Mouse (Mus musculus): Measurements from ENCODE around the gene Rtn3. TPM values are rescaled to one million over a fixed set of nuclear protein-coding genes. Genes with fewer than 3 reads are reported as not detected.

Gene Rtn3
- 383 and 409 TPM in 2 replicates for polyA plus RNA-seq (2016; fragmentation: Nextera tagmentation; extraction: Ambion mirVana)

DNA sequence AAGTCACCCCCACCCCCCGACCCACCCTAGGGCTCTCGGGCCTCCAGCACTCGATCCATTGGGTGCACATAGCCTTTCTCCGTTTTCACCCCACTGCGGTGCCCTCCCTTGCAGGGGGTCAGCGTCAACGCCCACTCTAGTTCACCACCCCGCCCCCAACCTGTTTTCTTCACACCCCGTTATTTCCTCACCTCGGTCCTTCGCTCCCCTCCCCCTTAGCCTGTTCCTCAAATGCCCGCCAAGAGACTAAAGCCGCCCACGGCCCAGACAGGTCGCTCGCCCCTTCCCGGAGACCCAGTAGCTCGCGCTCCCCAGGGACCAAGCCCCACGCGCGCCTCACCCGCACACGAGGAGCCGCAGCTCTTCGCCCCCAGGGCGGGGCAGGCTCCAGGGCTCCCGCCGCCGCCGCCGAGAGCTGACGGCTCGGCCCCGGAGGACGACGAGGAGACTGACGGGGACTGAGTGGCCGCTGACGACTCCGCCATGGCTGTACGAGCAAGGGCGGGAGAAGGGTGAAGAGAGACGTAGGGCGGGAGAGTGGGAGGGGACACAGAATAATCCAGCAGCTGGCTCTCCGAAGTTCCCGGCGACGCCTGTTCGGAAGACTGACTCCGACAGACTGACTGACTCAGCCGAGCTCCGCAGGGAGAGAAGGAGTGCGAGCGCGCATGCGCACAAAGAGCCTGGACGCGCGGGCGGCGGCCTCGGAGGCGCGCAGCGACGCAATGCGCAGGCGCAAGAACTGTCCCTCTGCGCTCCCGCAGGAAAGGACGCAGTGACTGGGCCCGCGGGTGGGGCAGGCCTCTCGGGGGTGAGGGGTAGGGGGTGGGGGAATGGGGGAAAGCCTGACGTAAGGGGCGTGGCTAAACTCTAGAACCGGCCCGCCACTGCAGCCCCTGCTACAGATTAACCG, at the start of gene Rtn3:
Gene Rtn3 (minus strand): TSS at position 683 of the 913 bp plus-strand sequence.
- H3K27me3 ChIP-seq: no peaks in the 10 kb centered on the region
- peaks cover 33% of the 10 kb centered on the region for H3K4me1 ChIP-seq
- H3K9ac ChIP-seq: peak within 1 kb of the TSS; percentile 99
- H3K9me3 ChIP-seq: no peaks in the 10 kb centered on the region
- WGBS: under 1% methylated on average over 80 of the region's 80 CpGs
- H3K4me2 ChIP-seq: peak within 1 kb of the TSS; percentile 64
- H3K27ac ChIP-seq: peak within 1 kb of the TSS; percentile 100
- peak within 1 kb of the TSS; percentile 94 for H3K4me3 ChIP-seq (replicated peaks)
- no peaks in the 10 kb centered on the region; the same call in 1 of the 2 replicates for H3K36me3 ChIP-seq (replicated peaks)
- ATAC-seq (ENCODE audit: low FRiP score): peak; percentile 93

DNA sequence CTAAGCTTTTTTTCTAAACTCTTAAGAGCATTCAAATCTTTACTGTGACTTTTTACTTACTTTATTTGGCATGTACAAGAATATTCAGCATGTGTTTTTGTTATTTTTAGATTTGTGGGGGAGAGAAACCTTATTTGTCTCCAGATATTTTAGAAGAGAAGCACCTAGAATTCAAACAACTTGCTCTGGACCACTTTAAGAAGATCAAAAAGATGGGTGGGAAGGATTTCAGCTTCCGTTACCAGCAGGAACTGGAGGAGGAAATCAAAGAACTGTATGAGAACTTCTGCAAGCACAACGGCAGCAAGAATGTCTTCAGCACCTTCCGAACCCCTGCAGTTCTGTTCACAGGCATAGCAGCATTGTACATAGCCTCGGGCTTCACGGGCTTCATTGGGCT, 48.8 kb upstream of the Rtn3 start:
- no peak overlapping the region for H3K4me2 ChIP-seq
- no peaks in the 10 kb centered on the region for H3K9me3 ChIP-seq
- no peak for ATAC-seq (ENCODE audit: low FRiP score)
- 90% methylated on average over 5 of the region's 5 CpGs for WGBS
- peaks cover 23% of the 10 kb centered on the region for H3K36me3 ChIP-seq (replicated peaks)
- H3K4me3 ChIP-seq (replicated peaks): no peak overlapping the region
- no peaks in the 10 kb centered on the region for H3K27me3 ChIP-seq
- no peak overlapping the region for H3K27ac ChIP-seq
- no peaks in the 10 kb centered on the region for H3K4me1 ChIP-seq
- H3K9ac ChIP-seq: no peak overlapping the region

DNA sequence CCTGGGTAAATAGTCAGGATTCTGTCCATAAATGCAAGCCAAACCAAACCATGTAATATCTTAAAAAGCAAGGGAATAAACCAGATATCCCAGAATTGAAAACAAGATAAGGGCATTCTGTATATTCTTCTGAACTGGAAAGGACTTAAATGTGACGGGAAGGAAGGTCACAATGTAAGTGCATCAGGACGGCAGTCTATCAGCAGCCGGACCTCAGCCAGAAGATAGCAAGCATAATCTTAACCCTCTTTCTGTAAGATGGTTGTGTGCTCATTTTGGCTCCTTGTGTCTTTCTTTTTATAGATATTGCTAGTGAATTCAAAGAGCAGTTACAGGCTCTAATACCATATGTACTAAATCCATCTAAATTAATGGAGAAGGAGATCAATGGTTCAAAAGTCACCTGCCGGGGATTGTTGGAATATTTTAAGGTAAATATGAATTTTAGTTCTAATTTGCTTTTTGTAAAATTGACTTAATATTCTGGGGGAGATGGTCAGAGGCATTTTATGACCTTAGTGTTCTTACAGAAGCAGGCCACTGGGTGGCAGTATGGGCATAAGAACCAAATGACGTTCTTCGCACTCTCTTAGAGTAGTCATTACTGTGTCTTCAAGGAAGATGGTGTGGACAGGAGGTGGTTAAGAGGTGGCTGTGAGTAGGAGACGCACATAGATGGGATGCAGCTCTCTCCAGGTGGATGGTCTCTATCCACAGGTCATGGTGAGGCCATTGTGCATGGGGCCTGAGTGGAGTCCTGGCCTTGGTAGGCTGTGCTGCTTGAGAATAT, 45.8 kb upstream of the Rtn3 start:
- 57% methylated on average over 7 of the region's 7 CpGs for WGBS
- H3K36me3 ChIP-seq (replicated peaks): peaks cover 23% of the 10 kb centered on the region
- H3K9me3 ChIP-seq: no peaks in the 10 kb centered on the region
- H3K27me3 ChIP-seq: no peaks in the 10 kb centered on the region
- no peaks in the 10 kb centered on the region for H3K4me1 ChIP-seq
- ATAC-seq (ENCODE audit: low FRiP score): peak; percentile 61; the same call in 1 of the 2 replicates
- no peak overlapping the region for H3K4me2 ChIP-seq
- H3K9ac ChIP-seq: no peak overlapping the region
- H3K4me3 ChIP-seq (replicated peaks): no peak overlapping the region
- no peak overlapping the region for H3K27ac ChIP-seq

DNA sequence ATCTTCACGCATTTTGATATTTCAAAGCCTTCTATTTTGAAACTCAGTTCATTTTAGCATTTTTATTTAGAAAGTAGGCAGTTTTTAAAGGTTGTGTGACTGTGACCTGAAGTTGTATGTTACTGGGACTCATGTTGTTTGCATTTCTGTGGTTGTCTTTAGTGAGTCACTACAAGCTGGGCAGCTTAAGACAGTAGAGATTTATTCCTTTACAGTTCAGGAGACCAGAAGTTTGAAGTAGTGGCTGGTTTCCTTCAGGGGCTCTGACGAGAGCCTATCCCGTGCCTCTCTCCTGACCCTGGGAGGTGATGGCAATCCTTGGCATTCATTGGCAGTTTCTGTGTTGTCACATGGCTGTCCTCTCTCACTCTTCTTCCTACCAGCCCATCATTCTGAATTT, 41.8 kb upstream of the Rtn3 start:
- Histone ChIP-seq H3K36me3 (replicated peaks) (peaks cover 35% of the 10 kb centered on the region), H3K9me3 (0 out of 2 replicates have a peak, but pooled peaks cover 4% of the 10 kb centered on the region)
- WGBS: 76% methylated on average over 3 of the region's 3 CpGs

DNA sequence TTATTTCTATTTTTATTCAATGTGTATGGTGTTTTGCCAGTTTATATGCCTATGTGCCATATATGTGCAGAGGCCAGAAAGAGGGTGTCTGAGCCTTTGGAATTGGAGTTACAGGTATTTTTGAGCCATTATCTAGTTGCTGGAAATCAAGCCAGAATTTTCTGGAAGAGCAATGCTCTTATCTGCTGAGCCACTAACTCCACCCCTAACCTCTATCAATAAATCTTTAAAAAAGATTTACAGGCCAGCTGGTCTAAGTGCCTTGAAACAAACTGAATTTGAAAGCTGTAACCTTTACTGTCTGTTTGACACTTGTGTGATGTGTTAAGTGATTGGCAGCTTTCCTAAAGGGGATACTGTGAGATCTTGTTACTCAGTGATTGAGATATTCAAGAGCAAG, 40.7 kb upstream of the Rtn3 start:
- ATAC-seq (ENCODE audit: low FRiP score): no peak
- Histone ChIP-seq H3K9me3 (0 out of 2 replicates have a peak, but pooled peaks cover 4% of the 10 kb centered on the region), H3K4me3 (replicated peaks) (no peak overlapping the region), H3K27ac (no peak overlapping the region), H3K9ac (no peak overlapping the region), H3K4me1 (no peaks in the 10 kb centered on the region), H3K36me3 (replicated peaks) (peaks cover 42% of the 10 kb centered on the region), H3K4me2 (no peak overlapping the region), H3K27me3 (no peaks in the 10 kb centered on the region)

More for the DNA sequence above, 41.8 kb upstream of the Rtn3 start:
- H3K9ac ChIP-seq: no peak overlapping the region
- H3K27me3 ChIP-seq: no peaks in the 10 kb centered on the region
- H3K27ac ChIP-seq: no peak overlapping the region
- no peak for ATAC-seq (ENCODE audit: low FRiP score)
- H3K4me1 ChIP-seq: no peaks in the 10 kb centered on the region
- H3K4me3 ChIP-seq (replicated peaks): no peak overlapping the region
- no peak overlapping the region for H3K4me2 ChIP-seq

DNA sequence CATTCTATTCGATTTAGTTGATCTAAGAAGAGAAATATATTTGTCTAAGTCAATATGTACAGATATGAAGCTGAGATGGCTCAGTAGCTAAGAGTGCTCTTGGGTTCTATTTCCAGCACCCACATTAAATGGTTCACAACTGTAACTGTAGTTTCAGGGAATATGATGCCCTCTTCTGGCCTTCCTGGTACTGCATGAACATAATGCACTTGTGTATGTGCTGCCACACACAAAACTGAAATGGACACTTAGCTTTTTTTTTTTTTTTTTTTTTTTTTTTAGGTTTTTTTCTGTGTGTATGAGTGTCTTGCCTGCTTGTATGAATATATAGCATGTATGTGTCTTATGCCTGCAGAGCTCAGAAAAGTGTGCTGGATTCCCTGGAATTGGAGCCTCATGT, 40.2 kb upstream of the Rtn3 start:
- WGBS: 100% methylated on average over 1 of the region's 1 CpGs

DNA sequence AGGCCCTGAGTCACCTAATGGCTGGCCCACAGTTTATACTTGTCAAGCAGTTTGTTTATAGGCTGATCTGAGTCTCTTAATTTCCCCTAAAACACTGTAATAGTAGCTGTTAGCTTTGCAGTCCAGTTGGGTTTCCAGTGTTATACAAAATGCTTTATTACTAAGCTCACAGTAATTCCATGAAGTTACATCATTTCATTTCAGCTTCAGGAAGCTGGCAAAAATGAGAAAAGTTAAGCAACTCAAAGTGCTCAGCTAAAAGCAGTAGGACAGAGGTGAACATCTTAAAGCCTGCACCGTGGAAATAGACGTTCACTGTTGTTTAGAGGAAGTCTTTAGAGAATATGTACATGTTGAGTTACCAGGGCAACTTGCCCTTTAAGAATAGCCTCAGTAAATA, 39.8 kb upstream of the Rtn3 start:
- no peak overlapping the region for H3K4me2 ChIP-seq
- no peaks in the 10 kb centered on the region for H3K4me1 ChIP-seq
- H3K9me3 ChIP-seq: 0 out of 2 replicates have a peak, but pooled peaks cover 4% of the 10 kb centered on the region
- H3K9ac ChIP-seq: no peak overlapping the region
- 92% methylated on average over 2 of the region's 2 CpGs for WGBS
- no peak overlapping the region for H3K27ac ChIP-seq
- ATAC-seq (ENCODE audit: low FRiP score): no peak
- H3K4me3 ChIP-seq (replicated peaks): no peak overlapping the region
- peaks cover 46% of the 10 kb centered on the region for H3K36me3 ChIP-seq (replicated peaks)
- no peaks in the 10 kb centered on the region for H3K27me3 ChIP-seq

More for the DNA sequence above, 40.2 kb upstream of the Rtn3 start:
- H3K36me3 ChIP-seq (replicated peaks): peaks cover 46% of the 10 kb centered on the region
- no peak overlapping the region for H3K27ac ChIP-seq
- H3K4me3 ChIP-seq (replicated peaks): no peak overlapping the region
- H3K4me2 ChIP-seq: no peak overlapping the region
- H3K9ac ChIP-seq: no peak overlapping the region
- H3K27me3 ChIP-seq: no peaks in the 10 kb centered on the region
- 0 out of 2 replicates have a peak, but pooled peaks cover 4% of the 10 kb centered on the region for H3K9me3 ChIP-seq
- no peaks in the 10 kb centered on the region for H3K4me1 ChIP-seq
- no peak for ATAC-seq (ENCODE audit: low FRiP score)

DNA sequence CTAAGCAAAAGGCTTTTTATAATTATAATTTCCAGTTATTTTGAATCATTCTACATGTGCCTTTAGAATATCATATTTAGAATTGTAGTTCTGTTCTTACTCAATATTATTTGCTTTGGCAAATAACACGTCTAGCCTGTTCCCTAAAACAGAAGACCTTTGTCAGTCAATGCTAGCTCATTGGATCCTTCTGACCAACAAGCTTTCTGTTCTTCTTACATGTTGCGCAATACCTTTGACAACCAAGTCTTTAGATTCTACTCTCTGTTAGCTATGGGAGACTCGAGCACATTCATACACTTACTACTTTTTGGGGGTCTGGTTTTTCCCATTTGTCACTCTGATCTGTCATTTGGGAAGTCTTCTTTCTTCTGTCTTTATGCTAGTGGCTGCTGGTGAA, 38.5 kb upstream of the Rtn3 start:
- Histone ChIP-seq H3K27me3 (no peaks in the 10 kb centered on the region), H3K9ac (no peak overlapping the region), H3K4me3 (replicated peaks) (no peak overlapping the region), H3K9me3 (0 out of 2 replicates have a peak, but pooled peaks cover 4% of the 10 kb centered on the region), H3K4me2 (no peak overlapping the region), H3K4me1 (no peaks in the 10 kb centered on the region), H3K27ac (no peak overlapping the region), H3K36me3 (replicated peaks) (peaks cover 40% of the 10 kb centered on the region)
- ATAC-seq (ENCODE audit: low FRiP score): no peak
- 94% methylated on average over 3 of the region's 3 CpGs for WGBS

DNA sequence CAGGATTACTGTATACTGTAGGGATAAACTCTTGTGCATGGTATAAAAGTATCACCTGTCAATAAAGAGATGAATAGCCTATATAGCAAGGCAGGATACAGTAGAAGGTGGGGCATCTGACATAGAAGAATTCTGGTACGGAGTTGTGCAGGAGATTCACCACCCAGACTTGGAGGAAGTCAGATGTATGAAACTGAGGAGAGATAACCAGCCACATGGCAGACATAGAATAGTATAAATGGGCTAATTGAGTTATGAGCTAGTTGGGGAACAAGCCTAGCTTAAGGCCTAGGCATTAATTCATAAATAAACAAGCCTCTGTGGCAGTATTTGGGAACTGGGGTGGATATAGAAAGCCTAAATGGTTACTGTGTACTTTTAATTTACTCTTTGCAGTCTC, 33.4 kb upstream of the Rtn3 start:
- Histone ChIP-seq H3K9ac (no peak overlapping the region), H3K4me1 (no peaks in the 10 kb centered on the region), H3K9me3 (no peaks in the 10 kb centered on the region), H3K27ac (no peak overlapping the region), H3K4me3 (replicated peaks) (no peak overlapping the region), H3K36me3 (replicated peaks) (peaks cover 21% of the 10 kb centered on the region), H3K27me3 (no peaks in the 10 kb centered on the region), H3K4me2 (no peak overlapping the region)
- 93% methylated on average over 1 of the region's 1 CpGs for WGBS
- no peak for ATAC-seq (ENCODE audit: low FRiP score)

DNA sequence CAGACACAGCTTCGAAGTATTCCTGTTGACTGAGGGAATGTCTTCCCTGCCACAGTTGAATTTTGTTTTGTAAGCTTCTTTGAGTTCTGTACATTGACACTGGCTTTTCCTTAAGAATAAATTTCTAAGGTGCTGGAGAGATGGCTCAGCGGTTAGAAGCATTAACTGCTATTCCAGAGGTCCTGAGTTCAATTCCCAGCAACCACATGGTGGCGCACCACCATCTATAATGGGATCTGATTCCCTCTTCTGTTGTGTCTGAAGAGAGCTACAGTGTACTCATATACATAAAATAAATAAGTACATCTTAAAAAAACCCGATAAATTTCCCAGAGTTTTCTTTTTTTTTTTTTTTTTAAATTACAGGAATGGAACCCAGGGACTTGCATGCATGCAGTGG, 24.9 kb upstream of the Rtn3 start:
- no peak overlapping the region for H3K4me2 ChIP-seq
- ATAC-seq (ENCODE audit: low FRiP score): no peak
- no peak overlapping the region for H3K9ac ChIP-seq
- 74% methylated on average over 4 of the region's 4 CpGs for WGBS
- H3K27me3 ChIP-seq: no peaks in the 10 kb centered on the region
- peaks cover 16% of the 10 kb centered on the region for H3K36me3 ChIP-seq (replicated peaks)
- H3K4me3 ChIP-seq (replicated peaks): no peak overlapping the region
- H3K9me3 ChIP-seq: no peaks in the 10 kb centered on the region
- no peaks in the 10 kb centered on the region; the same call in 1 of the 2 replicates for H3K4me1 ChIP-seq
- H3K27ac ChIP-seq: no peak overlapping the region

DNA sequence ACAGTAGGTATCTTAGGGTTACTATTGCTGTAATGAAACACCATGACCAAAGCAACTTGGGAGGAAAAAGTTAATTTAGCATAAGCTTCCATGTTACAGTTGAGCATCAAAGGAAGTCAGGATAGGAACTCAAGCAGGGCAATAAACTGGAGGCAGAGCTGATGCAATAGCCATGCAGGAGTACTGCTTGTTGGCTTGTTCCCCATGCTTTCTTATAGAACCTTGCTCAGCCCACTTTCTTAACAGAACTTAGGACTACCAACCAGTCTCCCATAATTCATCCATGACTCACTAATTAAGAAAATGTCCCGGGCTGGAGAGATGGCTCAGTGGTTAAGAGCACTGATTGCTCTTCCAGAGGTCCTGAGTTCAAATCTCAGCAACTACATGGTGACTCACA, 23.2 kb upstream of the Rtn3 start:
- Histone ChIP-seq H3K9me3 (no peaks in the 10 kb centered on the region), H3K4me3 (replicated peaks) (no peak overlapping the region), H3K27me3 (no peaks in the 10 kb centered on the region), H3K36me3 (replicated peaks) (peaks cover 10% of the 10 kb centered on the region), H3K4me1 (no peaks in the 10 kb centered on the region; the same call in 1 of the 2 replicates), H3K4me2 (no peak overlapping the region), H3K9ac (no peak overlapping the region), H3K27ac (no peak overlapping the region)
- no peak for ATAC-seq (ENCODE audit: low FRiP score)
- WGBS: 84% methylated on average over 1 of the region's 1 CpGs

DNA sequence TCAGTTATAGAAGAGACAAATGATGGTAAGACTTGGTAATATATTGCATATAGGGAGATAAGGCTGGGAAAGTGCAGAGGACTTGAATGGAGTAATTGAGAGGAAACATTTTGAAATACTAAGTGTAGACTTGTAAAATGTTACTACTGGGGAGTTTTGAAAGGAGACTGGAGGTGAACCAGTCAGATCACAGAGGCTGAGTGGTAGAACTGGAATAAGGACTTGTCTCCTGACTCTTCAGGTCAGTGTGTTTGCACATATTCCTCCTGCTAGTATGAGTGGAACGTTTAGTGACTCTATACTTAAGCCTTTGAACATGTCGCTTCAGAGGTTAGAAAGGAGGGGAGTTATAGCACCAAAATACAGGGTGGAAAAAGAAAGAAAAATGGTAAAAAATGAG, 19.4 kb upstream of the Rtn3 start:
- Histone ChIP-seq H3K36me3 (replicated peaks) (no peaks in the 10 kb centered on the region), H3K4me3 (replicated peaks) (no peak overlapping the region), H3K27ac (no peak overlapping the region), H3K9ac (no peak overlapping the region), H3K4me1 (no peaks in the 10 kb centered on the region), H3K4me2 (no peak overlapping the region), H3K27me3 (no peaks in the 10 kb centered on the region), H3K9me3 (no peaks in the 10 kb centered on the region)
- ATAC-seq (ENCODE audit: low FRiP score): no peak
- WGBS: 84% methylated on average over 2 of the region's 2 CpGs
